Mouse (Mus musculus) liver, embryonic 14.5 days (tissue): ENCODE data around the gene Gm4894.

ENCODE experiments used
- CTCF ChIP-seq: IDR thresholded peaks from 2 replicates; pipeline ENCODE4 v1.5.1; 2016; ENCODE audit warnings: antibody characterized with exemption, low read depth, control low read depth
- EP300 ChIP-seq: IDR thresholded peaks from 2 replicates; pipeline ENCODE4 v1.6.1; 2016; ENCODE audit warnings: antibody characterized with exemption, low read depth

DNA sequence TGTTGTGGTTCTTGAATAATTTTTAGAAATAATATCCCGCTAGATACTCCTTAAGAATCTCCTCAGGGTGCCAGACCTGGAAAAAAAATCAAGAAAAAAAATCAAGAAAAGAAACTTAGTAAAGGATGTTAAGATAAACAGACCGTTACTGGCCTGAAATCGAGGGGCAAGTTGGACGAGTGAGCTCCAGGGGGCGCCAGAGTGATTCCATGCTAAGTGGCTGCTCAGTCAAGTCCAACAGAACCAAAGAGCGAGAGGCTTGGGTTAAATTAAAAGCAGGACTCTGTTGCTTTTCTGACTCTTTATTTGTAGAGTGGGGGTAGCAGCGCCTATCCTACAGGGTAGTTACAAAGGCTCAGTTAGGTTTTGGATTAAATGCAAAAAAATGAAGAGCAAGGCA lies 3.5 kb upstream of the Gm4894 start:
- TF ChIP-seq CTCF: peak; percentile 63
- TF ChIP-seq EP300: no peak
